Mouse (Mus musculus) left cerebral cortex, postnatal 14 days (tissue): Measurements from ENCODE around the gene Serpina9. TPM values are rescaled to one million over a fixed set of nuclear protein-coding genes. Genes with fewer than 3 reads are reported as not detected.
"Not testable (repeated sequence)": the region's sequence is repeated elsewhere in the genome, so short reads cannot be mapped to it uniquely, and the experiment has no call there.

ENCODE experiments used
- DNase-seq, 2 experiments: peaks; one replicate each; pipeline ENCODE4 v3.0.0; 2021 to 2022; ENCODE audit warnings: low spot score in 2 of 2, mixed read lengths in 1 of 2
- intact Hi-C: fragments of 180-260 bp; cut with DNase I; formaldehyde crosslinking; loops from one replicate; pipeline ENCODE4 v1.15.1; 2025
- total RNA-seq, 2 experiments: library from RNA; stranded (reverse); gene quantifications; 2 replicates each; pipeline ENCODE4 v1.2.3; 2021

The Serpina9 gene
- total RNA-seq, 2 experiments from 2014 or later, result 0.77 to 1.4 TPM

GRCm38 (mm10) chr12:103995292-103996072 is 18.1 kb downstream of the Serpina9 start:
- peak; percentile 89 to 91 for DNase-seq
- intact Hi-C loops, result loop anchor here (1.0 to 5.0 kb wide), 2 partner anchors 74 to 422 kb away; no protein-coding TSS in a partner anchor

- intact Hi-C loops, result no loop called here
- peak in 1 of 2 experiments; percentile 44 for DNase-seq
Observed at GRCm38 (mm10) chr12:103992945-103993344, 20.6 kb downstream of the Serpina9 start.

GRCm38 (mm10) chr12:103989857-103990256 is 23.7 kb downstream of the Serpina9 start, which contains the start of gene Serpina11:
TSS of gene Serpina11 (minus strand) at chr12:103989957.
- DNase-seq, result no peak
- intact Hi-C loops, result no loop called here

GRCm38 (mm10) chr12:103989514-103989767 is 24.1 kb downstream of the Serpina9 start:
- intact Hi-C loops, result no loop called here
- DNase-seq, result no peak

- intact Hi-C loops, result no loop called here
- DNase-seq, result no peak
Observed at GRCm38 (mm10) chr12:103988754-103989513, 24.6 kb downstream of the Serpina9 start.

- no peak for DNase-seq
- intact Hi-C loops, result no loop called here
Observed at GRCm38 (mm10) chr12:103985868-103986267, 27.7 kb downstream of the Serpina9 start.

GRCm38 (mm10) chr12:103984935-103985334 is 28.6 kb downstream of the Serpina9 start:
- peak; percentile 77 to 79 for DNase-seq
- intact Hi-C loops, result no loop called here

- peak in 1 of 2 experiments; percentile 50 for DNase-seq
- intact Hi-C loops, result no loop called here
Observed at GRCm38 (mm10) chr12:103981646-103982360, 31.8 kb downstream of the Serpina9 start.

GRCm38 (mm10) chr12:103978294-103978693 is 35.3 kb downstream of the Serpina9 start:
- DNase-seq, result peak in 1 of 2 experiments; percentile 19
- intact Hi-C loops, result no loop called here

GRCm38 (mm10) chr12:103977846-103978245 is 35.7 kb downstream of the Serpina9 start:
- intact Hi-C loops, result no loop called here
- DNase-seq, result peak in 1 of 2 experiments; percentile 31

- intact Hi-C loops, result no loop called here
- no peak for DNase-seq
Observed at GRCm38 (mm10) chr12:103977060-103977459, 36.5 kb downstream of the Serpina9 start.

GRCm38 (mm10) chr12:103971080-103971479 is 42.5 kb downstream of the Serpina9 start:
- intact Hi-C loops, result no loop called here
- DNase-seq, result peak in 1 of 2 experiments; percentile 48

- DNase-seq, result no peak
- intact Hi-C loops, result no loop called here
Observed at GRCm38 (mm10) chr12:103969577-103970116, 43.9 kb downstream of the Serpina9 start.

- intact Hi-C loops, result no loop called here
- DNase-seq, result no peak
Observed at GRCm38 (mm10) chr12:103966761-103967160, 46.8 kb downstream of the Serpina9 start.

- intact Hi-C loops, result no loop called here
- no peak for DNase-seq
Observed at GRCm38 (mm10) chr12:103963288-103963687, 50.3 kb downstream of the Serpina9 start.

GRCm38 (mm10) chr12:103962860-103963259 is 50.7 kb downstream of the Serpina9 start:
- DNase-seq, result no peak
- intact Hi-C loops, result no loop called here

GRCm38 (mm10) chr12:103962337-103962736 is 51.2 kb downstream of the Serpina9 start:
- no peak for DNase-seq
- intact Hi-C loops, result no loop called here

- no peak for DNase-seq
- intact Hi-C loops, result no loop called here
Observed at GRCm38 (mm10) chr12:103961716-103962115, 51.8 kb downstream of the Serpina9 start.

GRCm38 (mm10) chr12:103958798-103959197 is 54.8 kb downstream of the Serpina9 start, which contains the start of gene Serpina1e:
TSS of gene Serpina1e (minus strand) at chr12:103958975.
- DNase-seq, result no peak
- intact Hi-C loops, result no loop called here

GRCm38 (mm10) chr12:103956555-103956954 is 57.0 kb downstream of the Serpina9 start:
- DNase-seq, intact Hi-C loops: not testable (repeated sequence)
